Mouse (Mus musculus) neural tube, postnatal 0 days (tissue): Measurements from ENCODE around the gene Ankrd66. TPM values are rescaled to one million over a fixed set of nuclear protein-coding genes. Genes with fewer than 3 reads are reported as not detected.

Experiments
- polyA plus RNA-seq: library from polyadenylated mRNA; unstranded; fragments of >200 nt; fragmentation: Nextera tagmentation; extraction: Ambion mirVana; gene quantifications from 2 replicates; pipeline ENCODE4 v1.2.1, GENCODE M21; 2015

The Ankrd66 gene
- polyA plus RNA-seq = 0.68 and 0.93 TPM in 2 replicates

DNA sequence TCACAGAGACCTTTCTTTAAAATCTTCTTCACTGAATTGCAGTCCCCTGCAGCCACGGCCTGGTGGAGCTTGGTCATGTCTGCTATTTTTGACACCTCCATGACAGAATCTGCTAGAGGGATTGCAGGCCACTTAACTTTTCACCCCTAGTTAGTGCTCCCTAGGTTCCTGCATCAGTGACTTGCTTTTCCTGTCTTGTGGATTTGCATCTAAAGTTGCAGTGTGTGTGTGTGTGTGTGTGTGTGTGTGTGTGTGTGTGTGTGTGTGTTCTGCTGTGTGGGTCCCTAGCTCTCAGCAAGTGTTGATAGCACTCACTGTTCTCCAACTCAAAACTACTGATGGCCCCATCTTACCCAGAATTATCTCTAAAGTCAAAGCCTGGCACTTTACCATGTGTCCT lies at the start of gene Ankrd66:
TSS of gene Ankrd66 (minus strand) at position 101 of the 400 bp plus-strand sequence.

DNA sequence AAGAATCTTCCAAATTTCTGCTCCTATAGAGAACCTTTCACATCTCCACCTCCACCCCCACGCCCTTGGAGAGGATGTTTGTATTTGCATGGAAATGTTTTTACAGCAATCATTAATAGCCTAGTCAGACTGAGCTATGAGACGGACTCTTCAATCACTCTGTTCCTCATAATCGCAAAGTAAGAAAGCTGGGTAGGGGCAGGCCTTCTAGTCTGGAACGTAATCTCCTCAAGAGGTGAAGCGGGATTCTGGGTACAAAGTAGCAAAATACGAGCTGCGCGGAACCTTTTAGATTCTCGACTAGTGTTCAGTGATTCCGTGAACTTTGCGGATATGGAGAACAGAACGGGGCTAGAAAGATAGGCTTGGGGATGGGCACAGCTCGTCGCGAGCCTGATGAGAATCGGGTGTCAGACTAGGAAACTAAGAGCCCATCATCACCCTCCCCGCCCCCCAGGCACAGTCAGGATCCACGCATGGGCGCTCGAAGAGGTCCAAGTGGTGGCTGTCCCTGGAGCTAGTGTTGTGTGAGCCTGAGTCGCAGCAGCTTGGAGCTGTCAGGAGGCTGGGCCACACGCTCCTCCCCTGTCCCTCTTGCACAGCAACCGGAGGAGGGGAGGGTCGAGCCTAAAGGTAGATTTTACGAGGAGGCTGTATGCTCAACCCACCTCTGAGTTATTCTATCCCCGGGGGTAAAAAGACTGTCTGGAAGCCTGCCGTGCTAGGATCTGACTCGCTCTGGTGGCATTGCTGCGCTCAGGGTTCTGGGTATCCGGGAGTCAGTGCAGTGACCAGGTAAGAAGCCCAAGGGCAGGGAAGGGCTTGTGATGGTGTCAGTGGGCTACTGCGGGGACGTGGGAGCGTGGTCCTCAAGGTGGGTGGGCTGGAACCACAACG lies 24.8 kb upstream of the Ankrd66 start, which contains the start of gene Pla2g7:
TSS of gene Pla2g7 (plus strand) at position 107 of the 897 bp plus-strand sequence.

GRCm38 (mm10) chr17:43502592-43502991 lies 40.8 kb downstream of the Ankrd66 start, which contains the start of gene Mep1a:
TSS of gene Mep1a (minus strand) at chr17:43502812.

Other genes starting within 250 kb of the Ankrd66 start
- gene Adgrf5, start 183.2 kb downstream of the Ankrd66 start, polyA plus RNA-seq = 4.2 and 5.2 TPM in 2 replicates
- 0.08 TPM in 2 replicates for gene Mep1a, start 40.8 kb downstream of the Ankrd66 start, polyA plus RNA-seq
- 149 and 153 TPM in 2 replicates for gene Pla2g7, start 24.5 kb upstream of the Ankrd66 start, polyA plus RNA-seq
- gene Tdrd6, start 86.7 kb upstream of the Ankrd66 start, polyA plus RNA-seq = 0.67 and 1.0 TPM in 2 replicates
- gene Slc25a27, start 123.6 kb upstream of the Ankrd66 start, polyA plus RNA-seq = 52.1 and 62.4 TPM in 2 replicates
- gene Cyp39a1, start 123.8 kb upstream of the Ankrd66 start, polyA plus RNA-seq = 8.9 and 9.4 TPM in 2 replicates